In the genomic region with DNA sequence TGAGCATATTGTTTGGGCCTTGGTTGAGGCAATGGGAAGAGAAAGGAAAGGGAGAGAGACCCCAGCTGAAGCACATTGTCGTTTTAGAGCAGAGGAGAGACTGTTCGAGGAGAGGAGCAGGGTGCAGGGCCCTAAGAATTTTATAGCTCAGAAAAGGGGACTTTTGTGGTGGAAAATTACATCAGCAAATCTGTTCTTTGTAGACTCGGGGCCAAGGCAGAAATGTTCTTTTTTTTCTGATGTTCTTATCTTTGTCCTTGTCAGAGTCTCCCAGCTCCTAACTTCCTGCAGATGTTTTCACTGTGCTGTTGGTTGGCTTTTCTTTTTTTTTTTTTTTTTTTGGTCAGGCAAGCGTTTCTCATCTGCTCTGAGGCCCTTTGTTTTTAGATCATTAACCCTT, we compare ENCODE assay signal across 11 mouse cellular contexts. TPM values are rescaled to one million over a fixed set of nuclear protein-coding genes. Genes with fewer than 3 reads are reported as not detected.
DNase-seq lines count a peak whose midpoint lies in the region; ATAC-seq lines count a peak whose summit lies in the region.
"Had no signal": no experiment of that assay in that cellular context is flagged by ENCODE, and none has a peak within 500 bp of the region (broad histone marks: within the 10 kb centered on the region; RNA-seq: fewer than 3 reads in every experiment).

No protein-coding gene starts in this region.

- no peak overlapping the region for H3K27ac ChIP-seq in embryonic facial prominence, embryonic 14.5 days (replicated peaks; ENCODE audit: low read depth, low read length)
- peak overlapping the region; percentile 76 to 83 for H3K27ac ChIP-seq in heart, embryonic 14.5 days (replicated peaks in 1 of 2; ENCODE audit: control insufficient read depth in 1 of 2, insufficient read depth in 1 of 2, low read depth in 2 of 2, low read length in 2 of 2)
- H3K27ac ChIP-seq: intestine, embryonic 15.5 days; midbrain, embryonic 13.5 days had no signal

- ATAC-seq in embryonic facial prominence, embryonic 14.5 days (ENCODE audit: low read depth): no peak
- ATAC-seq in heart, embryonic 14.5 days (ENCODE audit: insufficient number of reproducible peaks, insufficient read depth, low FRiP score, low read depth): no peak
- ATAC-seq in megakaryocyte, adult 5-6 weeks (ENCODE audit: poor library complexity, severe bottlenecking): no peak
- ATAC-seq: intestine, embryonic 15.5 days; midbrain, embryonic 13.5 days had no signal

- no peak overlapping the region for H3K4me3 ChIP-seq in embryonic facial prominence, embryonic 14.5 days (ENCODE audit: low read depth, low read length)
- H3K4me3 ChIP-seq in heart, embryonic 14.5 days (ENCODE audit: control insufficient read depth in 1 of 2, insufficient read depth in 1 of 2, low read depth in 1 of 2, low read length in 2 of 2): no peak overlapping the region
- H3K4me3 ChIP-seq: intestine, embryonic 15.5 days; midbrain, embryonic 13.5 days had no signal

- no peaks in the 10 kb centered on the region for H3K4me1 ChIP-seq in embryonic facial prominence, embryonic 14.5 days (ENCODE audit: control insufficient read depth, insufficient read depth, low read length)
- peaks cover 9 to 11% of the 10 kb centered on the region in 2 experiments; a peak in 2 of 4 replicates for H3K4me1 ChIP-seq in heart, embryonic 14.5 days (ENCODE audit: control insufficient read depth in 2 of 2, insufficient read depth in 2 of 2, low read length in 2 of 2)
- H3K4me1 ChIP-seq: intestine, embryonic 15.5 days; midbrain, embryonic 13.5 days had no signal

- DNase-seq in ovary, postnatal 36 days (ENCODE audit: low spot score): peak; percentile 21
- DNase-seq in ovary, postnatal 10 days (ENCODE audit: low spot score): no peak
- peak; percentile 20 for DNase-seq in embryonic facial prominence, embryonic 14.5 days (ENCODE audit: low spot score)
- DNase-seq in thymus, postnatal 25 days: peak; percentile 29
- no peak for DNase-seq in right cerebral cortex, postnatal 10 days (ENCODE audit: low spot score in 2 of 2)
- DNase-seq: cerebellum, postnatal 10 days; gastrocnemius, postnatal 36 days had no signal

- H3K27me3 ChIP-seq in embryonic facial prominence, embryonic 14.5 days (replicated peaks; ENCODE audit: control insufficient read depth, insufficient read depth, low read length): no peaks in the 10 kb centered on the region
- no peaks in the 10 kb centered on the region for H3K27me3 ChIP-seq in heart, embryonic 14.5 days (ENCODE audit: control insufficient read depth, insufficient read depth, low read length)
- H3K27me3 ChIP-seq: intestine, embryonic 15.5 days; midbrain, embryonic 13.5 days had no signal

- no peak overlapping the region for H3K4me2 ChIP-seq in embryonic facial prominence, embryonic 14.5 days (ENCODE audit: low read depth, low read length)
- no peak overlapping the region for H3K4me2 ChIP-seq in heart, embryonic 14.5 days (ENCODE audit: low read length)
- H3K4me2 ChIP-seq: intestine, embryonic 15.5 days; midbrain, embryonic 13.5 days had no signal

- H3K36me3 ChIP-seq in embryonic facial prominence, embryonic 14.5 days (ENCODE audit: control insufficient read depth, insufficient read depth, low read length): peaks cover 13% of the 10 kb centered on the region
- peaks cover 17% of the 10 kb centered on the region for H3K36me3 ChIP-seq in heart, embryonic 14.5 days (ENCODE audit: control insufficient read depth, insufficient read depth, low read length)
- H3K36me3 ChIP-seq: intestine, embryonic 15.5 days; midbrain, embryonic 13.5 days had no signal

- H3K9me3 ChIP-seq in embryonic facial prominence, embryonic 14.5 days (ENCODE audit: control insufficient read depth, low read length): no peaks in the 10 kb centered on the region
- no peaks in the 10 kb centered on the region for H3K9me3 ChIP-seq in heart, embryonic 14.5 days (ENCODE audit: control insufficient read depth, low read length)
- H3K9me3 ChIP-seq: intestine, embryonic 15.5 days; midbrain, embryonic 13.5 days had no signal

- no peak overlapping the region for H3K9ac ChIP-seq in embryonic facial prominence, embryonic 14.5 days (ENCODE audit: low read depth, low read length)
- no peak overlapping the region for H3K9ac ChIP-seq in heart, embryonic 14.5 days (ENCODE audit: low read length)
- H3K9ac ChIP-seq: intestine, embryonic 15.5 days; midbrain, embryonic 13.5 days had no signal

- WGBS in embryonic facial prominence, embryonic 14.5 days: 34% methylated on average over 4 of the region's 4 CpGs
- 31% methylated on average over 4 of the region's 4 CpGs for WGBS in heart, embryonic 14.5 days

RNA-seq across cellular contexts. Expression of gene Tfdp2, which starts 37.6 kb away (rescaled TPM):
- 30.8 and 39.7 TPM in 2 replicates for polyA plus RNA-seq in embryonic facial prominence, embryonic 14.5 days (2014; fragmentation: Nextera tagmentation; extraction: Ambion mirVana)
- polyA plus RNA-seq in heart, embryonic 14.5 days (2014; fragmentation: Nextera tagmentation; extraction: Ambion mirVana): 38.1 and 44.3 TPM in 2 replicates
- total RNA-seq in megakaryocyte, adult 5-6 weeks (2015): 12.0 and 12.2 TPM in 2 replicates
- total RNA-seq in megakaryocyte, adult 5-6 weeks (2017): 16.7 and 21.4 TPM in 2 replicates

RNA-seq across cellular contexts. Expression of gene Gk5, which starts 39.3 kb away (rescaled TPM):
- polyA plus RNA-seq in embryonic facial prominence, embryonic 14.5 days (2014; fragmentation: Nextera tagmentation; extraction: Ambion mirVana): 7.4 and 8.0 TPM in 2 replicates
- polyA plus RNA-seq in heart, embryonic 14.5 days (2014; fragmentation: Nextera tagmentation; extraction: Ambion mirVana): 3.4 and 3.9 TPM in 2 replicates
- 2.4 and 3.9 TPM in 2 replicates for total RNA-seq in megakaryocyte, adult 5-6 weeks (2015)
- 3.6 and 3.7 TPM in 2 replicates for total RNA-seq in megakaryocyte, adult 5-6 weeks (2017)

Comparison
In these comparisons a context has a peak if more than half of its experiments do, and no peak if none do; other contexts are left out.
1. DNase-seq: peak in ovary, postnatal 36 days (single experiment), embryonic facial prominence, embryonic 14.5 days (single experiment) and thymus, postnatal 25 days (single experiment); none in ovary, postnatal 10 days (single experiment) and right cerebral cortex, postnatal 10 days (0 of 2).